Mouse (Mus musculus): Measurements from ENCODE around the gene Mfsd13b. TPM values are rescaled to one million over a fixed set of nuclear protein-coding genes. Genes with fewer than 3 reads are reported as not detected.
"Not testable (repeated sequence)": the region's sequence is repeated elsewhere in the genome, so short reads cannot be mapped to it uniquely, and the experiment has no call there.

The Mfsd13b gene
- polyA plus RNA-seq, 1 experiment, result 3.3 TPM

- Histone ChIP-seq H3K27ac (ENCODE audit: insufficient read depth, low read depth, low read length) (no peak overlapping the region), H3K4me3 (ENCODE audit: insufficient read depth, low read length) (no peak overlapping the region), H3K4me1 (ENCODE audit: control insufficient read depth, insufficient read depth, low read length) (no peaks in the 10 kb centered on the region)
- TF ChIP-seq POLR2A (IDR thresholded peaks at IDR 0.05; ENCODE audit: borderline replicate concordance, low read depth, low read length), result no peak
- TF ChIP-seq CTCF (IDR thresholded peaks at IDR 0.05; ENCODE audit: low read depth, low read length), result no peak
Measured at GRCm38 (mm10) chr7:121011794-121012689, 29.7 kb downstream of the Mfsd13b start.

DNA sequence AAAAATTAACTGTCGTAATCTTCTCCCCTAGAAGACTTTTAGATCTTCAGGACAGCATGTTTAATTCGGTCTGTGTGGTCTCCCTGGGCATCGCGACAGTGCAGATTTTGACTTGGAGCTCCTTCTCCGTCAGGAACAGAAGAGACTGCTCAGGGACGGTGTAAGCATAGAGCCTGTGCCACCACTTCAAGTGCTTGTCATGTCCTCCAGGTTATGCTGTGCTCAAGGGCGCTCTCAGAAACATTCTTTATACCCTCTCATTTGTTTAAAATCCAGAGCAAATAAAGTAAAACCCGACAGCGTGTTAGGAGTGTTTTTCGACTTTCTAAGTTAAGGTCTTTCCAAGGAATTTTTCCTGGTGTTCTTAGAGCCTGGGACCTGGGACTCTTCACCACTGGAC lies 32.2 kb downstream of the Mfsd13b start:
- Histone ChIP-seq H3K4me3 (ENCODE audit: insufficient read depth, low read length) (no peak overlapping the region), H3K27ac (ENCODE audit: insufficient read depth, low read depth, low read length) (no peak overlapping the region), H3K4me1 (ENCODE audit: control insufficient read depth, insufficient read depth, low read length) (no peaks in the 10 kb centered on the region)
- TF ChIP-seq POLR2A (IDR thresholded peaks at IDR 0.05; ENCODE audit: borderline replicate concordance, low read depth, low read length) (no peak), CTCF (IDR thresholded peaks at IDR 0.05; ENCODE audit: low read depth, low read length) (no peak)

DNA sequence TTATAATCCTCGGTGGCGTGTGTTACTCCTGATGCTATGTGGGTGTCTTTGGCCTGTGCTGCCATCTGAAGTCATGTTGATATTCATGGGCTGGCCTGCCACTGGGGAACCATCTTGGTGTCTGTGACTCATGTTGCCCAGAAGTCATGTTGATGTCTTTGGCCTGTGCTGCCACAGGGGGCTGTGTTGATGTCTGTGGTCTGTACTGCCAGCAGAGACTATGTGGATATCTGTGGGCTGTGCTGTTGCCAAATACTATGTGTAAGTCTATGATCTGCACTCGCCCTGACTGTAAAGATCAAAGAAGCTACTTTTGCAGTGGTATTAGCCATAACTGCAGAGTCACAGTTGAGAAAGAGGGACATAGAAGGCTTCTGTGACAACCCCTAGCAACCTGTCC lies 36.5 kb downstream of the Mfsd13b start:
- H3K4me3 ChIP-seq (ENCODE audit: insufficient read depth, low read length), result no peak overlapping the region
- H3K4me1 ChIP-seq (ENCODE audit: control insufficient read depth, insufficient read depth, low read length), result no peaks in the 10 kb centered on the region
- H3K27ac ChIP-seq (ENCODE audit: insufficient read depth, low read depth, low read length), result no peak overlapping the region
- TF ChIP-seq POLR2A (IDR thresholded peaks at IDR 0.05; ENCODE audit: borderline replicate concordance, low read depth, low read length), result no peak
- no peak for TF ChIP-seq CTCF (IDR thresholded peaks at IDR 0.05; ENCODE audit: low read depth, low read length)

GRCm38 (mm10) chr7:121020277-121020676 lies 38.0 kb downstream of the Mfsd13b start:
- no peaks in the 10 kb centered on the region for H3K4me1 ChIP-seq (ENCODE audit: control insufficient read depth, insufficient read depth, low read length)
- H3K27ac ChIP-seq (ENCODE audit: insufficient read depth, low read depth, low read length), result no peak overlapping the region
- TF ChIP-seq POLR2A (IDR thresholded peaks at IDR 0.05; ENCODE audit: borderline replicate concordance, low read depth, low read length) (no peak), CTCF (IDR thresholded peaks at IDR 0.05; ENCODE audit: low read depth, low read length) (no peak)
- H3K4me3 ChIP-seq (ENCODE audit: insufficient read depth, low read length), result no peak overlapping the region

DNA sequence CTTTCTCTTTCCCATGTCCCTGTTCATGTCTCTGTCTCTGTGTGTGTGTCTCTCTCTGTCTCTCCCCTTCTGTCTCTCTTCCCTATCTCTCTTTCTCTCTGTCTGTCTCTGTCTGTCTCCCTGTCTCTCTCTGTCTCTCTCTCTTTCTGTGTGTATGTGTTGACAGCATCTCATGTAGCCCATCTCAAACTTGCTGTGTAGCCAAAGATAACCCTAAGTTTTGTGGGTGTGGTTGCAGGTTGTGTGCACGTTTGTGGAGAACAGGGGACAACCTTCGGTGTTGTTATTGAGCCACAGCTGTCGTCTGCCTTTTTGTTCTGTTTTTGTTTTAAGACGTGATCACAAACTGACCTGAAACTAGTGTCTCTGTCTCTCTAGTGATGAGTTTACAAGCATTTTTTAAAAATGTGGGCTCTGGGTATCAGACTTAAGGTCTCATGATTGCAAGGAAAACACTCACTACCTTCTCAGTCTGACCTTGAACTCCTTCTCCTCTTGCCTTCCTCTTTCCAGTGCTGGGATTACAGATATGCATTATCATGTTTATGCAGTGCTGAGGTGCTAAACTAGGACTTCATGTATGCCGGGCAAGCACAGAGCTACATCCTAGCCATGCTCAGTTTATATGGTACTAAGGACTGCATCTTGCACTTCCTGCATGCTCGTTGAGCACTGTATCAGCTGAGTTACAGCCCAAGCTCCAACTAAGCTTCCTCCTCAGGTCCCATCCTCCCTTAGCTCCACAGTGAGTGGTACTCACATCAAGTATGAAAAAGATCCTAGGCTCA lies 43.1 kb downstream of the Mfsd13b start:
- no peak overlapping the region for H3K27ac ChIP-seq (ENCODE audit: insufficient read depth, low read depth, low read length)
- H3K4me1 ChIP-seq (ENCODE audit: control insufficient read depth, insufficient read depth, low read length), result no peaks in the 10 kb centered on the region
- no peak overlapping the region for H3K4me3 ChIP-seq (ENCODE audit: insufficient read depth, low read length)
- TF ChIP-seq POLR2A (IDR thresholded peaks at IDR 0.05; ENCODE audit: borderline replicate concordance, low read depth, low read length) (no peak), CTCF (IDR thresholded peaks at IDR 0.05; ENCODE audit: low read depth, low read length) (no peak)

- no peak overlapping the region for H3K27ac ChIP-seq (ENCODE audit: insufficient read depth, low read depth, low read length)
- no peak overlapping the region for H3K4me3 ChIP-seq (ENCODE audit: insufficient read depth, low read length)
- TF ChIP-seq POLR2A (IDR thresholded peaks at IDR 0.05; ENCODE audit: borderline replicate concordance, low read depth, low read length), result no peak
- no peak for TF ChIP-seq CTCF (IDR thresholded peaks at IDR 0.05; ENCODE audit: low read depth, low read length)
- no peaks in the 10 kb centered on the region for H3K4me1 ChIP-seq (ENCODE audit: control insufficient read depth, insufficient read depth, low read length)
Measured at GRCm38 (mm10) chr7:121026300-121026699, 44.0 kb downstream of the Mfsd13b start.

- H3K27ac ChIP-seq (ENCODE audit: insufficient read depth, low read depth, low read length); H3K4me1 ChIP-seq (ENCODE audit: control insufficient read depth, insufficient read depth, low read length); H3K4me3 ChIP-seq (ENCODE audit: insufficient read depth, low read length): not testable (repeated sequence)
Measured at GRCm38 (mm10) chr7:121029947-121030346, 47.6 kb downstream of the Mfsd13b start.

DNA sequence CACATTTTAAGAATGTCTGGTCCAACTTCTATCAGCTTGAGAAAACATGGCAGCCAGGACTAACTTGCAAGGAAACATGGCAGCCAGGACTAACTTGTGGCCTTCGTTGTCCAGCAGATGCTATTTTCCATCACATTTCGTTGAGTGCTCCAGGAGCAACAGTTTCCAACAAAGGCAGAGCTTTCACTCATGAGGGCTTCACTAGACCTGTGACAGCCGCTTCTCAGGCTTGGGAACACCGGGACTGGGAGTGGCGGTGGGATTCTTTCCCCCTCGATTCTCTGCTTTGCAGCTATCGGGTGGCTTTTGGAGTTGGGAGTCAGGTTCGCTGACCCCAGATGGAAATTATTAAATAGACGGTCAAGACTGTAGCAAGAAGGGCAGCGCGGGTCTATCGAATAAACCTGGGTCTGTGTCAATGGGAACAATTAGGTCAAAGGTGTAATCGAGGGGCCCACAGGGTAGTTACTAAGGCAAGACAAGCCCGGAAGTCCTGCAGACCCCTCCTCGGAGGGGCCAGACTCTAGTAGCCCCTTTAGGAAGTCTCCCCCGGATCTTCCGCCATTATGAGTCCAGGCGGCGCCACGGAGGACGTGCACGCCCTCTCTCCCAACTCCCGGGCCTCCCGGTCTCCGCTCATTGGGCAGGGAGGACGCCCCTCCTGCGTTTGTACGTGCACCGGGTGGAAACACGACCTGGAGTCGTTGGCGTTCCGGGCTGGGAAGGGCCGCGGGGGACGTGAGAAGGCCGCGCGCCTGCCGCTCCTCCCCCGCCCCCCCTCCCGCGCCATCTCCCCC lies 51.7 kb downstream of the Mfsd13b start, which contains the start of gene Mettl9:
Mettl9 (plus strand) TSS at position 590 of the 797 bp plus-strand sequence.
- Histone ChIP-seq H3K4me3 (ENCODE audit: insufficient read depth, low read length) (peak within 1 kb of the TSS; percentile 96), H3K27ac (ENCODE audit: insufficient read depth, low read depth, low read length) (peak within 1 kb of the TSS; percentile 54), H3K4me1 (ENCODE audit: control insufficient read depth, insufficient read depth, low read length) (peaks cover 15% of the 10 kb centered on the region)
- TF ChIP-seq POLR2A (IDR thresholded peaks at IDR 0.05; ENCODE audit: borderline replicate concordance, low read depth, low read length) (peak; percentile 85), CTCF (IDR thresholded peaks at IDR 0.05; ENCODE audit: low read depth, low read length) (no peak)

GRCm38 (mm10) chr7:121034701-121035141 lies 52.4 kb downstream of the Mfsd13b start:
- peak overlapping the region; percentile 52 for H3K27ac ChIP-seq (ENCODE audit: insufficient read depth, low read depth, low read length)
- no peak for TF ChIP-seq CTCF (IDR thresholded peaks at IDR 0.05; ENCODE audit: low read depth, low read length)
- no peak for TF ChIP-seq POLR2A (IDR thresholded peaks at IDR 0.05; ENCODE audit: borderline replicate concordance, low read depth, low read length)
- H3K4me3 ChIP-seq (ENCODE audit: insufficient read depth, low read length), result peak overlapping the region; percentile 96
- peaks cover 15% of the 10 kb centered on the region for H3K4me1 ChIP-seq (ENCODE audit: control insufficient read depth, insufficient read depth, low read length)
